Mouse (Mus musculus): Measurements from ENCODE around the gene Myo1f.
"Not testable (repeated sequence)": the region's sequence is repeated elsewhere in the genome, so short reads cannot be mapped to it uniquely, and the experiment has no call there.

The Myo1f gene

GRCm38 (mm10) chr17:33586011-33586410 is 30.5 kb downstream of the Myo1f start:
- DNase-seq: no peak

- no peak for DNase-seq
Observed at GRCm38 (mm10) chr17:33597271-33597670, 41.8 kb downstream of the Myo1f start.

GRCm38 (mm10) chr17:33598506-33598905 is 43.0 kb downstream of the Myo1f start:
- DNase-seq: no peak

- no peak for DNase-seq
Observed at GRCm38 (mm10) chr17:33599836-33600475, 44.4 kb downstream of the Myo1f start.

GRCm38 (mm10) chr17:33600831-33601230 is 45.3 kb downstream of the Myo1f start:
- DNase-seq: no peak

- no peak for DNase-seq
Observed at GRCm38 (mm10) chr17:33601947-33602346, 46.4 kb downstream of the Myo1f start.

- DNase-seq: no peak
Observed at GRCm38 (mm10) chr17:33607273-33607672, 51.8 kb downstream of the Myo1f start.

- no peak for DNase-seq
Observed at GRCm38 (mm10) chr17:33610548-33610947, 55.0 kb downstream of the Myo1f start.

- DNase-seq: not testable (repeated sequence)
Observed at GRCm38 (mm10) chr17:33613726-33614125, 58.2 kb downstream of the Myo1f start.

GRCm38 (mm10) chr17:33627281-33627680 is 71.8 kb downstream of the Myo1f start:
- no peak for DNase-seq

GRCm38 (mm10) chr17:33628621-33629486 is 73.3 kb downstream of the Myo1f start, which contains the start of gene Zfp414:
Gene Zfp414, plus strand, starts transcription at chr17:33629090.
- peak; percentile 89 for DNase-seq

- peak; percentile 15 for DNase-seq
Observed at GRCm38 (mm10) chr17:33629487-33630125, 74.1 kb downstream of the Myo1f start.

GRCm38 (mm10) chr17:33630171-33630895 is 74.8 kb downstream of the Myo1f start:
- no peak for DNase-seq

- DNase-seq: no peak
Observed at GRCm38 (mm10) chr17:33631236-33631635, 75.7 kb downstream of the Myo1f start.

- DNase-seq: peak; percentile 9
Observed at GRCm38 (mm10) chr17:33631796-33632195, 76.3 kb downstream of the Myo1f start.

- DNase-seq: peak; percentile 30
Observed at GRCm38 (mm10) chr17:33637038-33637437, 81.5 kb downstream of the Myo1f start.

GRCm38 (mm10) chr17:33637516-33638276 is 82.2 kb downstream of the Myo1f start, which contains the start of gene Pram1:
Gene Pram1, plus strand, starts transcription at chr17:33638056.
- no peak for DNase-seq

GRCm38 (mm10) chr17:33639743-33640142 is 84.2 kb downstream of the Myo1f start:
- no peak for DNase-seq

- no peak for DNase-seq
Observed at GRCm38 (mm10) chr17:33644068-33644467, 88.6 kb downstream of the Myo1f start.

- no peak for DNase-seq
Observed at GRCm38 (mm10) chr17:33645073-33645472, 89.6 kb downstream of the Myo1f start.

GRCm38 (mm10) chr17:33649781-33650475 is 94.4 kb downstream of the Myo1f start:
- no peak for DNase-seq
